Mouse (Mus musculus) olfactory bulb, adult 2 months (tissue): ENCODE data around the gene Aqp8.

ENCODE experiments used
- CTCF ChIP-seq: fragments of 200-500 bp; IDR thresholded peaks from 2 replicates; pipeline ENCODE4 v1.5.1; 2012; ENCODE audit warnings: low read depth, mild to moderate bottlenecking, low read length, moderate library complexity; ENCODE audit not compliant: insufficient read depth
- POLR2A ChIP-seq: fragments of 200-500 bp; IDR thresholded peaks from 2 replicates; pipeline ENCODE4 v1.6.1; 2012; ENCODE audit warnings: mild to moderate bottlenecking, low read depth, low read length, moderate library complexity; ENCODE audit not compliant: insufficient read depth

DNA sequence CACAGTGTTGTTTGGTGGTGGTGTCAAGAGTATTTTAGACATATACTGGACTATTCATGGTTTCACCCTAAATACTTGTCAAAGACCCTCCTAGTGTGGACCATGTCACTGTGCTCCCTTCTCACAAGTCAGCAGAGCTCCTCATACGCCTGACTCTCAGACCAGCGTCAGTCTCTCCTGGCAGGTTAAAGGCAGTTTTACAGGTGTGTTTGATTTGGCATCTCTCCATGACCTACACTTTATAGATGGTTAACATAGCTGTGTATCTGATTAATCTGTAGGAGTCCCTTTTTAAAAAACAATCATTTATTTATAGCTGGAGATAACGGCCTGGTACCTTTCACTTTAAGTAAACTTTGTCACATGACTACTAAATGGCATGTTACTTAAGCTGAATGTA lies 40.1 kb upstream of the Aqp8 start:
- TF ChIP-seq CTCF (no peak), POLR2A (no peak)
